Mouse (Mus musculus) bone marrow macrophage, adult 2 months (primary cell): ENCODE results near the gene Tmem220.

Experiments used
- CTCF ChIP-seq: IDR thresholded peaks from 2 replicates; pipeline ENCODE4 v1.5.1; 2012; ENCODE audit warnings: low read depth, mild to moderate bottlenecking, low read length, moderate library complexity
- POLR2A ChIP-seq: IDR thresholded peaks from 2 replicates; pipeline ENCODE4 v1.6.1; 2012; ENCODE audit warnings: mild to moderate bottlenecking, low read depth, low read length, borderline replicate concordance

- peak; percentile 69 for TF ChIP-seq CTCF
- no peak for TF ChIP-seq POLR2A
Measured at GRCm38 (mm10) chr11:67024867-67025477, at the start of gene Tmem220.
